In the genomic region with DNA sequence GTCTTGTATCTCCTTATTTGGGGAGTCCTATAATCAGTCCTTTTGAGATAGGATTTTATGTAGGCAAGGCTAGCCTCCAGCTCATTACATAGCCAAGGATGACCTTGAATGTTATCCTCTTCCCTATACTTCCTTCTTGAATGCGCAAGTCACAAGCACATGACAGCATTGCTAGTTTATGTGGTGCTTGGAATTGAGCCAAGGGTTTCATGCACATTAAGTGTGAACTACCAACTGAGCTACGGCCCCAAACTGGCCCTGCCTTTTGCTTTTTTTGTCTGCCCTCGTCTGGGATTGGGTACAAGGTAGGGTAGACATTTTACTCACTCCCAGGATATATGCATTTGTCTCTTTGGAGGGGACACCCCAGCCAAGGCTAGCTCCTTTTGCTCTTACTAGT, we compare ENCODE assay signal across 41 mouse cellular contexts. TPM values are rescaled to one million over a fixed set of nuclear protein-coding genes. Genes with fewer than 3 reads are reported as not detected.
"Had no signal": no experiment of that assay in that cellular context is flagged by ENCODE, and none has a peak within 500 bp of the region (broad histone marks: within the 10 kb centered on the region; RNA-seq: fewer than 3 reads in every experiment).

No protein-coding gene starts in this region.

- H3K27ac ChIP-seq: heart, embryonic 10.5 days; hindbrain, embryonic 13.5 days; hindbrain, embryonic 15.5 days; hindbrain, postnatal 0 days; left cerebral cortex, adult 2 months; limb, embryonic 13.5 days; limb, embryonic 15.5 days; liver, embryonic 12.5 days; liver, embryonic 14.5 days had no signal

- H3K4me3 ChIP-seq: heart, embryonic 10.5 days; heart, embryonic 12.5 days; hindbrain, embryonic 13.5 days; hindbrain, embryonic 15.5 days; left cerebral cortex, adult 2 months; limb, embryonic 13.5 days; limb, embryonic 15.5 days; liver, embryonic 12.5 days had no signal

- H3K9ac ChIP-seq: heart, embryonic 12.5 days; hindbrain, embryonic 13.5 days; hindbrain, embryonic 15.5 days; limb, embryonic 13.5 days; limb, embryonic 15.5 days; liver, embryonic 12.5 days; liver, embryonic 14.5 days had no signal

- DNase-seq: gastrocnemius, postnatal 14 days; gastrocnemius, postnatal 36 days; heart, adult 18-20 months; heart, postnatal 10 days; heart, postnatal 36 days; kidney, adult 18-20 months; kidney, adult 8-10 months; kidney, postnatal 10 days; kidney, postnatal 36 days; left cerebral cortex, postnatal 4 days had no signal

- H3K4me1 ChIP-seq: hindbrain, embryonic 13.5 days; hindbrain, embryonic 15.5 days; liver, embryonic 12.5 days had no signal

- H3K36me3 ChIP-seq: heart, embryonic 10.5 days; heart, embryonic 12.5 days; hindbrain, embryonic 13.5 days; hindbrain, embryonic 15.5 days; limb, embryonic 13.5 days; limb, embryonic 15.5 days; liver, embryonic 12.5 days had no signal

- H3K9me3 ChIP-seq: heart, embryonic 10.5 days; heart, embryonic 12.5 days; hindbrain, embryonic 13.5 days; hindbrain, embryonic 15.5 days; limb, embryonic 13.5 days; limb, embryonic 15.5 days; liver, embryonic 12.5 days had no signal

- H3K27me3 ChIP-seq: heart, embryonic 12.5 days; hindbrain, embryonic 13.5 days; hindbrain, embryonic 15.5 days; limb, embryonic 13.5 days; limb, embryonic 15.5 days had no signal

- ATAC-seq: hindbrain, postnatal 0 days; intestine, postnatal 0 days; liver, embryonic 12.5 days had no signal

- H3K4me2 ChIP-seq: heart, embryonic 12.5 days; hindbrain, embryonic 13.5 days; hindbrain, embryonic 15.5 days; limb, embryonic 13.5 days; limb, embryonic 15.5 days; liver, embryonic 12.5 days had no signal

RNA-seq across cellular contexts. Expression of a gene that starts 16.7 kb away (rescaled TPM):
- total RNA-seq: gastrocnemius, adult 18-20 months; gastrocnemius, adult 8-10 months; gastrocnemius, postnatal 14 days; gastrocnemius, postnatal 36 days; heart, adult 18-20 months; heart, adult 8-10 months; heart, postnatal 10 days; heart, postnatal 36 days; hematopoietic stem cell, adult 5-6 weeks; hindbrain, postnatal 0 days; layer of hippocampus, adult 18-20 months; layer of hippocampus, postnatal 10 days; layer of hippocampus, postnatal 25 days; left cerebral cortex, adult 2 months; left cerebral cortex, postnatal 10 days; left cerebral cortex, postnatal 25 days; left cerebral cortex, postnatal 4 days; liver, adult 2 months had no signal
- polyA plus RNA-seq: gonadal fat pad, adult 2 months; heart, embryonic 10.5 days; heart, embryonic 12.5 days; heart, embryonic 14.5 days; heart, embryonic 16.5 days; hindbrain, embryonic 11.5 days; hindbrain, embryonic 13.5 days; hindbrain, embryonic 15.5 days; hindbrain, postnatal 0 days; intestine, embryonic 14.5 days; intestine, postnatal 0 days; kidney, embryonic 14.5 days; kidney, embryonic 16.5 days; large intestine, adult 2 months; liver, adult 2 months; liver, embryonic 12.5 days; liver, embryonic 14.5 days; liver, embryonic 16.5 days had no signal

RNA-seq across cellular contexts. Expression of a gene that starts 54.3 kb away (rescaled TPM):
- total RNA-seq: gastrocnemius, adult 18-20 months; gastrocnemius, adult 8-10 months; gastrocnemius, postnatal 14 days; gastrocnemius, postnatal 36 days; heart, adult 18-20 months; heart, adult 8-10 months; heart, postnatal 10 days; heart, postnatal 36 days; hematopoietic stem cell, adult 5-6 weeks; hindbrain, postnatal 0 days; layer of hippocampus, adult 18-20 months; layer of hippocampus, postnatal 10 days; layer of hippocampus, postnatal 25 days; left cerebral cortex, adult 2 months; left cerebral cortex, postnatal 10 days; left cerebral cortex, postnatal 25 days; left cerebral cortex, postnatal 4 days; liver, adult 2 months had no signal
- polyA plus RNA-seq: heart, embryonic 10.5 days; heart, embryonic 12.5 days; heart, embryonic 14.5 days; heart, embryonic 16.5 days; hindbrain, embryonic 11.5 days; hindbrain, embryonic 13.5 days; hindbrain, embryonic 15.5 days; hindbrain, postnatal 0 days; intestine, embryonic 14.5 days; intestine, postnatal 0 days; kidney, embryonic 14.5 days; kidney, embryonic 16.5 days; large intestine, adult 2 months; limb, embryonic 11.5 days; limb, embryonic 13.5 days; limb, embryonic 15.5 days; liver, adult 2 months; liver, embryonic 12.5 days; liver, embryonic 14.5 days; liver, embryonic 16.5 days had no signal
